Mouse (Mus musculus): ENCODE measurements around the gene Stambp. TPM values are rescaled to one million over a fixed set of nuclear protein-coding genes. Genes with fewer than 3 reads are reported as not detected.

Gene Stambp
- total RNA-seq, 4 experiments from 2014 or later = 5.6 to 6.8 (median 6.3) TPM

DNA sequence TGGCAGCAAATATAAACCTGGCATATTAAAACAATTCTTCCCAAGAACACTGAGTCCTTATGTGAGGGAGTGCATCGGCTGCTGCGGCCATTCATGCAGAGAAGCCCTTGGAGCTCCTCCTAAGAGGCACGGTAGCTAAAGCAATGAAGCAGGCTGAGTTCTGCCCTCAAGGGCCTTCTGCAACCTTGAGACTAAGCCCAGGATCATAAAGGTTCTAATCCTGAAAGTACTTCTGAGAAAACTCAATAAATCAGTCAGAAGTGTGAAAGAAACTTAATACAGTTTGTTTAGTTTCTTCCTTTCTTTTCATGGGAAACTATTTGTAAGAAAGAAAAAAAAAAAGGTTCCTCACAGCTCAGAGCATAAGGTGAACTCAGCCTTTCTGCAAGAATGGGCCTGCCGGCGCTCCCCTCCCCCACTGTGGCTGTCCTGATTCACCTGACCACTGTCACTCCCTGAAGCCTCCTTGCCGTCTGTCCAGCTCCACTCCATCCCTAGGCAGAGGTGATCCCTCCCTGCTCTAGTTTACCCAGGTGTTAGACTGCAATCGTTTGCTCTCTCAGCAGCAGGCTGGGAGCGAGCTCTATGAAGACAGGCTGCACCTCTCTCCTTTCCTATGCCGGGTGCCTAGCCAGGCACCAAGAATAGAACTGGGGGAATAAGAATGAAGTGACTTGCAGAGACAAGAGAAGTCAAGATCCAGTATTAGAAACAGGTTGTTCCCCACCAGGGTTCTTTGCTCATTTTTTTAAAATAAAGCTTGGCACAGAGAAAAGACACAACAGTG is 70.8 kb downstream of the Stambp start:
- DNase-seq (ENCODE audit: low spot score in 2 of 2) = no peak

DNA sequence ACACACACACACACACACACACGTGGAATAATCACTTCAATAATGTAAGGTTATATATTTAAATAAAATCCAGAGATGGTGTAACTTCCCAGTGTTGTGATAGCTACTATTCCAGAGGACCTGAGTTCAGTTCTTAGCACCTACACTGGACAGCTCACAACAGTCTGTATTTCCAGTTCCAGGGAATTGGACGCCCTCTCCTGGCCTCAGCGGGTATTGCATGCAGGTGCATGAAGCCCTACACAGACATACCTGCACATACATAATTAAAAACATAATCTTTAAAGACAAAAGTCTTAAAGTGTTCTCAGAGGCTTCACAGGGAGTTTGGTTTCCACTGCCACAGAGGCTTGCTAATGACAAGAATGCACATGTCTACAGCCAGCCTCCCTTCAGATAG is 72.1 kb downstream of the Stambp start:
- DNase-seq (ENCODE audit: low spot score in 2 of 2) = no peak

DNA sequence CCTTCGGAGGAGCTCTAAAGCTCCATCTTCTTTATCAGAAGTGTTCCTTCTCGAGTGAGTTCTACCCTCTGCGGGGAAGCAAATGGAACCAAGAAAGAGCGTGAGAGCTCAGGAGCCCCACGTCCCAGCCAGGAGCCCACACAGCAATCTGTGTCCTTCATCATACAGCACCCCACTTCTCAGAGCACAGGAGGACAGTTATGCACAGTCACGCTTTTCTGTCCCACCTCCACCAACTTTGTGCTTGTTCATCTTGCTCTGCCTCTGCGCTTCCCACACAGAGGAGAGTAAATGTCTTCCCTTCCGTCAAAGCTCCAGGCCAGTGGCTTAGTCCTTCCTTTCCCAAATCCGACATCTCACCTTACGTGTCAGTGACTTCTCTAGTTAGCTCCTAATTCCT is 73.5 kb downstream of the Stambp start:
- no peak for DNase-seq (ENCODE audit: low spot score in 2 of 2)

GRCm38 (mm10) chr6:83496753-83497710 is 75.5 kb downstream of the Stambp start:
- DNase-seq (ENCODE audit: low spot score in 2 of 2) = no peak

DNA sequence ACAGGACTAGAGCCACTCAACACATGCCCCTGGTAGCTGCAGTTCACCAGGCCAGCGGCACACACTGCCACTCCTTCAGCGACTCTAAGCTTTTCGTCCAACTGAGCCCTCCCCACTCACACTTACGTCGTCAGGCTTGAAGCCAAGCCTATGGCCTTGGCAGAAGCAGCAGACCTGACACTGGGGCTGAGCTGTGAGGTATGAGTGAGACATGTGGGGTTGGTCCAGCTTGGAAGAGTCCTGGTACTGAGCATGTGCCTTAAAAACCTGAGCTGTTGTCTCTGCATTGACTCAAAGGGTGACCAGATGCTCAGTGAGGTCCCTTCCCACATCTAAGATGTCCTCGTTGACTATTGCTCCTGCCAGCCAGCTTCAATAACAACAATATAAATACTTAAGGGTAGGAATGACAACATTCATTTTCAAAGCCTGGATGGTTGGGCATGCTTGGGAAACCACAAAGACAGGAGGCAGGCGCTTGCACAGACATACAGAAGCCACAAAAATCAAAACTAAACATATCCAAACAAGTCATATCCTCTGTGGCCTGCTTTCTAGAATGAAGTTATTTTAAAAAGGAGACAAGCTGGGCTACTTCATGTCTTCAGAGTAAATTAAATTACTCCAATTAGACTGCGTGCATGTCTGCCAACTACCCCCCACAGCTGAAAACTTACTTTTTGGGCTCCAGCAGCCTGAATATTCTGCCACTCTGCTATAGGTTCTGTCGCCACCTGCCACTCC is 76.3 kb downstream of the Stambp start:
- peak; percentile 20 to 46 for DNase-seq (ENCODE audit: low spot score in 2 of 2)

Other genes starting within 250 kb of the Stambp start
- gene Mthfd2, start 246.8 kb downstream of the Stambp start, total RNA-seq (2022) = 1 to 10 TPM; 2.9 to 4.7 (median 3.2) TPM
- 10 to 100 TPM in 1 of 4 experiments, 1 to 10 TPM in 3; 7.8 to 10.0 (median 8.7) TPM for gene Mob1a, start 246.7 kb downstream of the Stambp start, total RNA-seq (2022)
- gene Bola3, start 223.6 kb downstream of the Stambp start, total RNA-seq (2022) = 100 to 1,000 TPM; 190 to 220 (median 193) TPM
- gene Tet3, start 113.6 kb downstream of the Stambp start, total RNA-seq (2022) = 10 to 100 TPM in 3 of 4 experiments, 1 to 10 TPM in 1; 9.8 to 20.1 (median 14.8) TPM
- gene Dguok, start 65.8 kb downstream of the Stambp start, total RNA-seq (2022) = 10 to 100 TPM; 14.6 to 17.3 (median 16.2) TPM
- under 1 TPM; 0.39 to 0.73 (median 0.55) TPM for gene Actg2, start 36.5 kb downstream of the Stambp start, total RNA-seq (2022)
- gene Clec4f, start 83.5 kb upstream of the Stambp start, total RNA-seq (2022) = not detected
- gene Cd207, start 105.1 kb upstream of the Stambp start, total RNA-seq (2022) = not detected
- gene Vax2, start 138.5 kb upstream of the Stambp start, total RNA-seq (2022) = not detected
- gene Atp6v1b1, start 170.3 kb upstream of the Stambp start, total RNA-seq (2022) = not detected
- gene Ankrd53, start 189.9 kb upstream of the Stambp start, total RNA-seq (2022) = not detected
- 10 to 100 TPM; 46.9 to 56.0 (median 53.8) TPM for gene Tex261, start 203.1 kb upstream of the Stambp start, total RNA-seq (2022)
- 1 to 10 TPM; 6.2 to 7.6 (median 7.1) TPM for gene Nagk, start 222.3 kb upstream of the Stambp start, total RNA-seq (2022)

Measured in gastrocnemius, adult 8-10 months (tissue).